ENCODE assay signal across 18 mouse cellular contexts in genomic region chr4:101225984-101226383, GRCm38 (mm10).
"Had no signal": no experiment of that assay in that cellular context is flagged by ENCODE, and none has a peak within 500 bp of the region (broad histone marks: within the 10 kb centered on the region; RNA-seq: fewer than 3 reads in every experiment).

No protein-coding gene starts in this region.

- H3K27me3 ChIP-seq: liver, embryonic 13.5 days; liver, embryonic 15.5 days; lung, embryonic 15.5 days; midbrain, embryonic 12.5 days; neural tube, embryonic 13.5 days; neural tube, embryonic 15.5 days had no signal

- H3K4me2 ChIP-seq: liver, embryonic 13.5 days; liver, embryonic 15.5 days; lung, embryonic 15.5 days; midbrain, embryonic 12.5 days; neural tube, embryonic 13.5 days; neural tube, embryonic 15.5 days had no signal

- H3K9ac ChIP-seq: liver, embryonic 13.5 days; liver, embryonic 15.5 days; lung, embryonic 15.5 days; midbrain, embryonic 12.5 days; neural tube, embryonic 13.5 days; neural tube, embryonic 15.5 days had no signal

- H3K4me3 ChIP-seq: liver, embryonic 13.5 days; liver, embryonic 15.5 days; lung, embryonic 15.5 days; midbrain, embryonic 10.5 days; midbrain, embryonic 12.5 days; myocyte; neural tube, embryonic 13.5 days; neural tube, embryonic 15.5 days had no signal

- H3K9me3 ChIP-seq: liver, embryonic 13.5 days; liver, embryonic 15.5 days; lung, embryonic 15.5 days; midbrain, embryonic 10.5 days; midbrain, embryonic 12.5 days; neural tube, embryonic 13.5 days; neural tube, embryonic 15.5 days had no signal

- H3K4me1 ChIP-seq: midbrain, embryonic 10.5 days; midbrain, embryonic 12.5 days; neural tube, embryonic 13.5 days; neural tube, embryonic 15.5 days had no signal

- DNase-seq: liver, embryonic 13.5 days; lung, adult 18-20 months; lung, postnatal 10 days; lung, postnatal 4 days; midbrain, embryonic 14.5 days; retina, postnatal 1 day; right cerebral cortex, postnatal 14 days; thymus, adult 18-20 months; thymus, postnatal 14 days; thymus, postnatal 36 days had no signal

- ATAC-seq: midbrain, embryonic 16.5 days had no signal

- H3K27ac ChIP-seq: liver, embryonic 13.5 days; liver, embryonic 15.5 days; lung, embryonic 15.5 days; midbrain, embryonic 10.5 days; midbrain, embryonic 12.5 days; neural tube, embryonic 13.5 days; neural tube, embryonic 15.5 days had no signal

- H3K36me3 ChIP-seq: liver, embryonic 13.5 days; liver, embryonic 15.5 days; lung, embryonic 15.5 days; midbrain, embryonic 10.5 days; midbrain, embryonic 12.5 days; neural tube, embryonic 13.5 days; neural tube, embryonic 15.5 days had no signal
